Mouse (Mus musculus) thymus, postnatal 36 days (tissue): Measurements from ENCODE around the gene Slc16a13.

Source experiments
- DNase-seq, 2 experiments: peaks; one replicate each; pipeline ENCODE4 v3.0.0; 2022; ENCODE audit warnings: mixed read lengths in 2 of 2

Gene Slc16a13

DNA sequence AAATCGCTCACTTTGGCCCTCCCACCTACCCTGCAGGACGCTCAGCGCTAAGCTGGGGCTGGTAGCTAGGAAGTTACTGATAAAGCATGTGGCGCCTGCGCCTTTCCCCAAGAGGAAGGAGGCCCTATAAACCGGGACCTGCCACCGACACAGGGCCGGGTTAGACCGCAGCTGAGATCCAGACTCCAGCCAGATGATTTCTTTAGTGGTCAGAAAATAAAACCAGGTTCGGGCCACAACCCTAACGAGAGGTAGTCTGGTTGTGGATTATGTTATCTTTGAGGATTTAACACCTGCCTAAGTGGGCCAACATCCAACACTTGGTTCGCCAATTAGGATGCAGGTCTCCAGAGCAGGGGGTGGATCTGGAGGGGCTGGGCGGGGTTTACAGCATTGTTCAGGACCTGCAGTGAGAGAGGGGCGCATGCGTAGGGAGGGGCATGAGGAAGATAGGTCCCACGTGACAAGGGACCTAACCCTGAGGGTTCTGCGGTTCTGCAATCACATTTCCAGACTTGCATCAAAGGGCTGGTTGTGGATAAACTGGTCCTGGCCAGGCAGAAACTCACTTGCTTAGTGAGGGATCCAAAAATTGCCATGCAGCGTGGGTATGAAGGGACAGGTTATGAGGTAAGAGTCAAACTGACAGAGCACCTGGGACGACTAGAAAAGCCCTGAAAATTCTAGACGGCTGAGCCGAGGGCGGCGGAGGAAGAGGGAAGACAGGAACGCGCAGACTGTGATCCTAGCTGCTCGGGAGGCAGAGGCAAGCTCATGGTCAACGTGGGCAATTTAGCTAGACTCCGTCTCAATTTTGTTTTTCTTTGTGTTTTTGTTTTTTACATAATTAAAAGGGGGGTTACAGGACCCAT, at the start of gene Slc16a13:
TSS of gene Slc16a13 (minus strand) at position 334 of the 872 bp plus-strand sequence.
- peak; percentile 86 to 91 for DNase-seq

DNA sequence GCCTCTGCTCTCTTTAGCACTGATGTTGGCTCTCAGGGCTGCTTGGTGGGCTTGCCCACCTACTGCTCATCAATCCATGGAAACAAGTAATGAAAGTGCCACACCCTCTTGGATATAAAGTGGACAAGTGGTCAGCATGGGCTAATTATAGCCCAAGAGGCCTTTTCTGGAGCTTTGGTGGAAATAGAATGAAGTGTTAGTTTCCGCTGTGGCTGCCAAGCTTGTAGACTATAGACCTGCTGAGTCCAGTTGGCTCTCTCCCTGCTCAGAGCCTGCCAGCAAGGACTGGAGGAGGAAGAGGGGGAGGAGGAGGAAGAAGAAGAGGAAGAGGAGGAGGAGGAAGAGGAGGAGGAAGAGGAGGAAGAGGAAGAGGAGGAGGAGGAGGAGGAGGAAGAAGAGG, 45.5 kb upstream of the Slc16a13 start:
- no peak for DNase-seq

DNA sequence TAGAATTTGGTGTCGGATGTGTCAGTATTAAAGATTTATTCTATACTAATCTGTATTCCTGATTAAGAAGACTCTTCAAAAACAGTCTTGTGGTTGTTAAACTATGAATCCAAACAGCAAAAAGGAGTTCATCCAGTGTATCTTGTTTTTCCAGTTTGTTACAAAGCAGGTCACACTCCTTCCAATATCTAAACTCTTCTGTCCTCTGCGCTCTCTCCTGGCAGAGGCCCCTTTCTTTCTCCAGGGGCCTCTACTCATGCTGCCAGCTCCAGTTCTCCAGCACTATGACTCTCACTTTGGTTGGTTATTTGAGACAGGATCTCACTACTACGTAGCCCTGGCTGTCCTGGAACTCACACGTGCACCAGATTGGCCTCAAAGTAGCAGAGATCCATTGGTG, 45.0 kb upstream of the Slc16a13 start:
- DNase-seq = no peak

- DNase-seq = peak; percentile 49 to 70
These were observed 44.4 kb upstream of the Slc16a13 start for GRCm38 (mm10) chr11:70265252-70265651.

DNA sequence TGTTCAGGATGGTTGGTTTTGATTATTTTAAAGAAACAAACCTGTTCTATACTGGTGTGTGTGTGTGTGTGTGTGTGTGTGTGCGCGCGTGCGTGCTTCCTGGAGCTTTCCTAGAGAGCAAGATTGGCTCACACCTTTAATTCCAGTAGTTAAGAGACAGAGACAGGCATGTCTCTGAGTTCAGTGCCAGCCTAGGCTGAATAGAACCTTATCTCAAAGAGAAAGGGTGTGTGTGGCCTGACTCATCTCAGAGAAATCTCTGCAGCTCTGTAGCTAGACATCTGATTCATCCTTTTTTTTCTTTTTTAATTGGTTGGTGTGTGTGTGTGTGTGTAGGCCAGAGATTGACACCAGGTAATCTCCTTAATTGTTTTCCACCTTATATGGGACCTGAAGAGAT, 38.2 kb upstream of the Slc16a13 start:
- DNase-seq = no peak

GRCm38 (mm10) chr11:70254931-70255531, 34.2 kb upstream of the Slc16a13 start, which contains the start of gene Alox12:
TSS of gene Alox12 (minus strand) at chr11:70255353.
- no peak for DNase-seq

- no peak for DNase-seq
These were observed 33.5 kb upstream of the Slc16a13 start for GRCm38 (mm10) chr11:70254337-70254736.

GRCm38 (mm10) chr11:70251853-70252252, 31.0 kb upstream of the Slc16a13 start:
- DNase-seq = no peak

DNA sequence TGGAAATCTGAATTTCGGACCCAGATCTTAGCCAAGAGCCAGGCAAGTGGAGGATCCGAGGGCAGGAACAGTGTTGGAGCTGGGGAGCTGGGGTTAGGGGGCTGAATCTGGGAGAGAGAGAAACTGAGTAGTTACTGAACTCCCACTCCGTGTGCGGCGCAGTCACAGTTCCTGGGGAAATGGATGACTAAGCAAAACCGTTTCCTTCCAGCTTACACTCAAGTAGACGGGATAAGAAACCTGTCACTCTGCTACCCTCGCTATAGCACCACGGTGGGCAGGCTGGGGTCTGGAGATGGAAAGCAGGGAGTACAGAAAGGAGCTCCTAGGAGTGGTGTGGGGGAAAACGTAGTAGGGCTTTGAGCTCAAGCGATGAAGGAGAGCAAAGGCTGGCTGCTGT, 29.3 kb upstream of the Slc16a13 start:
- no peak for DNase-seq

- peak; percentile 56 to 69 for DNase-seq
These were observed 26.4 kb upstream of the Slc16a13 start for GRCm38 (mm10) chr11:70247136-70247845.

DNA sequence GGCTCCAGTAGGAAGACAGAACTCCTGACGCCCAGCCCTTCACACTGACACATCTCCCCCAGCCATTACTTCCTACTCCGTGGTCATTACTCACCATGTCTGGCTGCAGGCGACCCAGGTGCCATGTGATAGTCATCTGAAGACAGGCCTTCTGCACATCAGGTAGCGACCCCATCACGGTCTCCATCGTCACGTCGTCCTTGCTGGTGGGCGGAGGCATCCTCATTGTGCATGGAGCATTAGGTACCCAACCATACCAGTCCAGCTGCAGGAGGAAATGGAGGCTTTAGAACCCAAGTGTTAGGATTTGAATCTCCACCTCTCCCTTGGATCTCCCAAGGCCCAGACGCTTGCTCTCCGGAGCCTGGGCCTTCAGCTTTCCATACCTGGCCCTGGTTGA, 21.7 kb upstream of the Slc16a13 start:
- no peak for DNase-seq

GRCm38 (mm10) chr11:70239541-70240279, 18.8 kb upstream of the Slc16a13 start, which contains the start of the genes Gm21988 and Rnasek:
TSS of gene Gm21988 (minus strand) at chr11:70239830.
TSS of gene Rnasek (minus strand) at chr11:70239842.
- DNase-seq = peak; percentile 69 to 80

- DNase-seq = peak in 1 of 2 experiments; percentile 17
These were observed 18.0 kb upstream of the Slc16a13 start for GRCm38 (mm10) chr11:70238591-70239440.

DNA sequence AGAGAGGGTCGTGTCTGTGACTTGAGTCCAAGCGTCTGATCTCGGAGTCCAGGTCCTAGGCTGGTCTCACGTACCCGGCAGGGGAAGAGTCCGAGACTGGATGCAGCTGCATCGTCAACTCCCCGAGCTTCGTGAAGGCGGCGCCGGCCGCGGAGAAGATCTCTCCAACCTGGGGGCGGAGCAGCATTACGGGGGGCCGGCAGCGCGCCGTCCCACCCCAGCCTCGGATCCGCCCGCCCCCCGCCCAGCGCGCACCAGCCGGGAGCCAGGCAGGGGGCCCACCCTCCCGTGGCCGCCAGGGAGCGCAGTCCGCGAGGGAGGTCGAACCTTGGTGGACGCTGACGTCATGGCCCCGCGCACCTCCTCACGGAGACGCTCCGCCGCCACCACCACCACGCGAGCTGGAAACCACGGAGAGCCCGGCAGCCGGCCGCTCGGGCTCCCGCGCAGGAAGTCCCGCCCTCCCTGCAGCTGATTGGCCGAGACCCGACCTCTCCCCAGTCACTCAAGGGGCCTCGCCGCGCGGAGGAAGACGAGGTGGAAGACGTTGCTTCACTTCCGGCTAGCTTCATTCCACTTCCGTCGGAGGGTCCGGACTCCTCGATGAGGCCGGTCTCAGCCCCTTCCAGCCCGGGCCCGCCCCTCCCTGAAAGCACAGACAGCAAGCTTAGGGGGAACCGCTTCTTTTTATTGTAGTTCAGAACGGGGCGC, 16.7 kb upstream of the Slc16a13 start, which contains the start of gene 0610010K14Rik:
TSS of gene 0610010K14Rik (minus strand) at position 458 of the 711 bp plus-strand sequence.
- DNase-seq = peak; percentile 98

DNA sequence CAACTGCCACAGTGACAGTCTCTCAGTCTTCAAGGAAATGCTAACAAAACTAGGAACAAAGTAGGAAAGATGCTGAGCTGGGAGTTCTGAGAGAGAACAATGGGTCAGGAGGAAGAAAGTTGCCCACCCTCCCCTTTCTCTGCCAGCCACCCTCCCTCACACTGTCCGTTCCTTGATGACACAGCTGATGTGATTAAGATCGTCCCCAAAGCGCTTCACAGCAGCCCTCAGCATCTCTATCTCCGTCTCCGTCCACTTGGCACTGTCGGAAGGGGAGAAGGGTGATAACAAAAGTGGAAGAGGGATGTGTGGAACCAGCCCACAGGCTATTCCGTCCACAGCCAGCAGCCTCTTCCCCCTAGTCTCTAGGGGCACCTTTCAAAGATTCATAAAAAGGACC, 15.9 kb upstream of the Slc16a13 start:
- peak in 1 of 2 experiments; percentile 24 for DNase-seq

GRCm38 (mm10) chr11:70235254-70235900, 14.5 kb upstream of the Slc16a13 start:
- DNase-seq = no peak

DNA sequence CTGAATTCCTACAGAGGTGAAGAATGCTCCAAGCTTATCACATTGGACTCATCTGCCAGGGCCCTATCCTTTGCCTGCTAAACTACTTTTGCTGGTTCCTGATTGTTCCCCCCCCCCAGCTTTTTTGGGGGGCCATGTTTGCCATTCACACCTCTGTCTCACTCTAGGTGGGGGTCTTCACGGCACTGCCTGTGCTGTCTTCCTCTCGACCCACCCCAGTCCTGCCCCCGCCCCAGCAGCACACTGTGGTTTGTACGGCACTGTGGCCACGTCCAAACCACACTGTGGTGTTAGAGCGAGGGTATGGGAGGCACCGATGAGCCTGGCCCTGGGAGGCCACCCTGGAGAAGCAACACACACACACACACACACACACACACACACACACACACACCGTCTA, 13.6 kb upstream of the Slc16a13 start:
- DNase-seq = no peak

DNA sequence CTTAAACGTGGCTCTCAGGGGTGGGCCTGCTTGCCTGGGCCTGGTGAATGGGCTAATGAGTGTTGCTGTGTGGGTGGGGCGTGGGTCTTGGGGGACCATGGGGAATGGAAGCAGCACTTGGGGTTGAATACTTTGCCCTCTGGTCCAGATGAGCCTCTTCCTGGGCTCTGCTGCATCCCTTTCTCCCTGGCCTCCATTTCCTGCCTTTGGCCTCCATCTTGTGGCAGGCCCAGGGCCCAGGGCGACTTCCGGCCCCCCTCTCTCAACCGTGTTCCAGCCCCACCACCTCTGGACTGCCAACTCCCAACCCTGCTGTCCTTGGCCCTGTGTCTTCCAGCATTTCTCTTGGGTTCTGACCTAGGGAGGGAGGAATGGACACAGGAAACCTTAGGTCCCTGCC, 13.2 kb upstream of the Slc16a13 start:
- no peak for DNase-seq

DNA sequence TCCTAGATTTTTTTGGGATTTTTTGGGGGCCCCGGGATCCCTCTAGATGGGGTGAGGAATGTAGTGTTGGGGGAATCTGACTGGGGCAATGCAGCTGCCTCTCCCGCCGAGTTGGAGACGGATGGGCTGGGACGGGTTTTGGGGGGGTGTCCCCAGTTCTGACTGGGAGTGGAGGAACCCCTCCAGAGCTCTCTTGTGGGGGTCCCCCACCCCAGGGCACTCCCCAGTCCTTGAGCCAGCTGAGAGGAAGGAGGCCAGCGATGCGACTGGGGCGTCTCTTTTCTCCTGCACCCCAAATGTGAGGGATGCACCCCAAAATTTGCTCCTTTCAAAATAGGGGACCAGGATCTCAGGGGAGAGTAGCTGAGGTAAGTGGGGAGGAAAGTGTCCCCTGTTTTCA, 12.2 kb upstream of the Slc16a13 start:
- DNase-seq = no peak

- DNase-seq = no peak
These were observed 11.7 kb upstream of the Slc16a13 start for GRCm38 (mm10) chr11:70232546-70232945.
